Comparison of ENCODE assay signal across 8 mouse cellular contexts in genomic region chr7:101620373-101620772, GRCm38 (mm10). TPM values are rescaled to one million over a fixed set of nuclear protein-coding genes. Genes with fewer than 3 reads are reported as not detected.
A peak's percentile ranks its signal among the peaks of the same experiment; 100 is the strongest.
DNase-seq lines count a peak whose midpoint lies in the region; ATAC-seq lines count a peak whose summit lies in the region.

No protein-coding gene starts in this region.

- ATAC-seq in heart, embryonic 11.5 days (replicated peaks; ENCODE audit: insufficient number of reproducible peaks, low FRiP score, low TSS enrichment), result no peak

- H3K4me3 ChIP-seq in heart, embryonic 11.5 days (ENCODE audit: low read depth, low read length), result no peak overlapping the region

- no peak overlapping the region for H3K27ac ChIP-seq in heart, embryonic 11.5 days (ENCODE audit: low read depth, low read length)

- peak; percentile 14 for DNase-seq in heart, adult 8-10 months (ENCODE audit: low spot score)
- DNase-seq in CD4-positive helper T cell, adult 2 months (ENCODE audit: low read depth, low spot score), result peak; percentile 67
- peak; percentile 14 for DNase-seq in adrenal gland, adult 8-10 months
- peak; percentile 37 for DNase-seq in embryo, embryonic 9.5 days (ENCODE audit: extremely low spot score)
- DNase-seq in layer of hippocampus, adult 18-20 months (ENCODE audit: low spot score in 2 of 2), result peak; percentile 44 to 80
- DNase-seq in lung, postnatal 25 days (ENCODE audit: low spot score), result peak; percentile 17
- peak; percentile 60 for DNase-seq in thymus, postnatal 0 days (ENCODE audit: low spot score)

- WGBS in heart, embryonic 11.5 days (ENCODE audit: insufficient replicate concordance), result 25% methylated on average over 4 of the region's 4 CpGs

- H3K9ac ChIP-seq in heart, embryonic 11.5 days (ENCODE audit: low read depth, low read length), result no peak overlapping the region

- no peak overlapping the region for H3K4me2 ChIP-seq in heart, embryonic 11.5 days

- H3K36me3 ChIP-seq in heart, embryonic 11.5 days (ENCODE audit: control insufficient read depth, insufficient read depth, low read length), result no peaks in the 10 kb centered on the region

- no peaks in the 10 kb centered on the region for H3K9me3 ChIP-seq in heart, embryonic 11.5 days (replicated peaks; ENCODE audit: control insufficient read depth, low read length)

- no peaks in the 10 kb centered on the region for H3K27me3 ChIP-seq in heart, embryonic 11.5 days (ENCODE audit: control insufficient read depth, insufficient read depth, low read length)

- H3K4me1 ChIP-seq in heart, embryonic 11.5 days (ENCODE audit: control insufficient read depth, insufficient read depth, low read length), result 0 out of 2 replicates have a peak, but pooled peaks cover 2% of the 10 kb centered on the region

RNA-seq across cellular contexts. Expression of gene Art2b, which starts 35.0 kb away (rescaled TPM):
- total RNA-seq in heart, adult 8-10 months (2022), result not detected
- polyA plus RNA-seq in heart, embryonic 11.5 days (2014; fragmentation: Nextera tagmentation; extraction: Ambion mirVana), result not detected in 2 replicates
- total RNA-seq in adrenal gland, adult 8-10 months (2022), result under 1 TPM in 2 of 4 experiments, not detected in 2; 0.12 TPM
- total RNA-seq in layer of hippocampus, adult 18-20 months (2021), result not detected
- 0.22 and 0.30 TPM in 2 replicates for polyA plus RNA-seq in thymus, postnatal 0 days (2015; fragmentation: Nextera tagmentation; extraction: Ambion mirVana)

RNA-seq across cellular contexts. Expression of gene Clpb, which starts 43.1 kb away (rescaled TPM):
- 10 to 100 TPM; 73.5 to 96.2 (median 93.6) TPM for total RNA-seq in heart, adult 8-10 months (2022)
- polyA plus RNA-seq in heart, embryonic 11.5 days (2014; fragmentation: Nextera tagmentation; extraction: Ambion mirVana), result 36.1 and 47.0 TPM in 2 replicates
- 10 to 100 TPM; 67.7 to 90.7 (median 77.9) TPM for total RNA-seq in adrenal gland, adult 8-10 months (2022)
- total RNA-seq in layer of hippocampus, adult 18-20 months (2021), result 10 to 100 TPM; 59.2 to 60.1 TPM
- 30.5 and 33.4 TPM in 2 replicates for polyA plus RNA-seq in thymus, postnatal 0 days (2015; fragmentation: Nextera tagmentation; extraction: Ambion mirVana)

Comparison
In these comparisons a context has a peak if more than half of its experiments do, and no peak if none do; other contexts are left out.
1. DNase-seq: peak in every context shown above with its lines; median percentile 67 in CD4-positive helper T cell, adult 2 months; 62 in layer of hippocampus, adult 18-20 months; 60 in thymus, postnatal 0 days; 37 in embryo, embryonic 9.5 days; 17 in lung, postnatal 25 days; 14 in heart, adult 8-10 months; 14 in adrenal gland, adult 8-10 months.